Mouse (Mus musculus) hindbrain, embryonic 15.5 days (tissue): ENCODE measurements at regions not wholly inside any gene's neighbourhood (a gene's known extent, or its start where the extent isn't known, plus 50 kb on each side); places are given as distances from the start of the nearest gene placed in this dataset.

ENCODE experiments used
- ATAC-seq: fragments of 200-750 bp; cut with Nextera tagmentation; 2 replicates; pipeline ENCODE4 v1.8.0; 2017; ENCODE audit warnings: low read depth, moderate number of reproducible peaks, moderate TSS enrichment; ENCODE audit not compliant: low FRiP score
- H3K27ac ChIP-seq: fragments of 300-500 bp; sonication (generic); replicated peaks from 2 replicates; pipeline ENCODE4 v1.5.1; 2015; ENCODE audit warnings: mild to moderate bottlenecking, inconsistent platforms
- H3K27me3 ChIP-seq: fragments of 300-500 bp; sonication (generic); 2 replicates; pipeline ENCODE4 v1.6.1; 2015; ENCODE audit warnings: control low read depth, inconsistent platforms
- H3K36me3 ChIP-seq: fragments of 300-500 bp; sonication (generic); 2 replicates; pipeline ENCODE4 v1.6.1; 2015; ENCODE audit warnings: control low read depth, inconsistent platforms
- H3K4me1 ChIP-seq: fragments of 300-500 bp; sonication (generic); replicated peaks from 2 replicates; pipeline ENCODE4 v1.6.1; 2015; ENCODE audit warnings: control low read depth, inconsistent platforms
- H3K4me2 ChIP-seq: fragments of 300-500 bp; sonication (generic); 2 replicates; pipeline ENCODE4 v1.6.1; 2015; ENCODE audit warnings: moderate library complexity, mild to moderate bottlenecking, inconsistent platforms
- H3K4me3 ChIP-seq: fragments of 300-500 bp; sonication (generic); 2 replicates; pipeline ENCODE4 v1.5.1; 2015; ENCODE audit warnings: mild to moderate bottlenecking, inconsistent platforms
- H3K9ac ChIP-seq: fragments of 300-500 bp; sonication (generic); 2 replicates; pipeline ENCODE4 v1.6.1; 2015; ENCODE audit warnings: inconsistent platforms
- H3K9me3 ChIP-seq: fragments of 300-500 bp; sonication (generic); 2 replicates; pipeline ENCODE4 v1.6.1; 2016; ENCODE audit warnings: control low read depth, inconsistent platforms
- WGBS: fragments of 180-500 bp; shearing (Covaris S2); methylation state at CpG from one replicate; pipeline ENCODE4 v1.1.7; 2015; 5-methylcytosine and 5-hydroxymethylcytosine counted together

GRCm38 (mm10) chr3:23610054-23610453 lies 1533.6 kb downstream of the Tbl1xr1 start:
- 89% methylated on average over 2 of the region's 2 CpGs for WGBS
- no peak for ATAC-seq
- Histone ChIP-seq H3K4me1 (no peaks in the 10 kb centered on the region), H3K27me3 (no peaks in the 10 kb centered on the region), H3K27ac (no peak overlapping the region), H3K36me3 (no peaks in the 10 kb centered on the region), H3K9ac (no peak overlapping the region), H3K4me2 (no peak overlapping the region), H3K4me3 (no peak overlapping the region), H3K9me3 (no peaks in the 10 kb centered on the region)

GRCm38 (mm10) chr3:23658585-23659252 lies 1485.3 kb downstream of the Naaladl2 start:
- no peaks in the 10 kb centered on the region for H3K4me1 ChIP-seq
- 90% methylated on average over 2 of the region's 2 CpGs for WGBS
- no peak overlapping the region for H3K27ac ChIP-seq
- no peak overlapping the region for H3K9ac ChIP-seq
- H3K4me2 ChIP-seq: no peak overlapping the region
- H3K4me3 ChIP-seq: no peak overlapping the region
- no peaks in the 10 kb centered on the region for H3K27me3 ChIP-seq
- no peaks in the 10 kb centered on the region for H3K36me3 ChIP-seq
- ATAC-seq: no peak
- no peaks in the 10 kb centered on the region for H3K9me3 ChIP-seq

GRCm38 (mm10) chr3:23706748-23707147 lies 1437.3 kb downstream of the Naaladl2 start:
- Histone ChIP-seq H3K27ac (no peak overlapping the region), H3K27me3 (no peaks in the 10 kb centered on the region), H3K4me2 (no peak overlapping the region), H3K9ac (no peak overlapping the region), H3K4me3 (no peak overlapping the region), H3K9me3 (no peaks in the 10 kb centered on the region), H3K4me1 (no peaks in the 10 kb centered on the region), H3K36me3 (no peaks in the 10 kb centered on the region)
- no peak for ATAC-seq
